Mouse (Mus musculus): Measurements from ENCODE around the gene Prph2. TPM values are rescaled to one million over a fixed set of nuclear protein-coding genes. Genes with fewer than 3 reads are reported as not detected.

Prph2 gene
- not detected for polyA plus RNA-seq (2017; shearing (Covaris generic))

GRCm38 (mm10) chr17:46910186-46910585, at the start of gene Prph2:
Prph2 (plus strand) TSS chr17:46910459.
- ATAC-seq, result no peak

DNA sequence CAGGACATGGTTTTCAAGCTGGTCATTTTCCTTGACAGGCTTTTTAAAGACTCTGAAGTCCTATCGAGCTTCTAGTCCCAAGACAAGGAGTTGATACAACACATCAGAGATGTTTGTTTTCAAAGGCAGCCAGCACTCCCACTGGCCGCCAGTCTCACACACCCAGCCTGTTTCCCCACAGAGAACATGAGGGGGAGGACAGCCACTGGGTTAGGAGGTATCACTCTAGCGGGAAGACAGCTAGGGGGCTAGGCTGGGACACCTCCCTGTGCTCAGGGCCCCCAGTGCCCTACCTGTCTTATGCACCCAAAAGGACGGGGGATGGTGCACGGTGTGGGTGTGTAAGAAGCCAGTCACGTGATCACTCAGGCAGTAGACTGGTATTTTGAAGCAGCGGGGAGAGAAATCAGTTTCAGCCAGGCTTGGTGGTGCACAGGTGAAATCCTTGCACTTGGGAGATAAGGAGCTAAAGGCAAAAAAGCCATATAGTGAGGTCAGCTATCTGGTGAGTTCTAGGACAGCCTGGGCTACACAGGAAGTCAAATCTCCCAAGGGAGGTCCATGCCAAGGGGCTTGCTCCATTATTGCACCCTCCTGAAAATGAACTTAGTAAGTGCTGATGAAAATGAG, 45.6 kb upstream of the Prph2 start:
- no peak for ATAC-seq

GRCm38 (mm10) chr17:46866836-46867235, 43.4 kb upstream of the Prph2 start:
- ATAC-seq, result no peak

DNA sequence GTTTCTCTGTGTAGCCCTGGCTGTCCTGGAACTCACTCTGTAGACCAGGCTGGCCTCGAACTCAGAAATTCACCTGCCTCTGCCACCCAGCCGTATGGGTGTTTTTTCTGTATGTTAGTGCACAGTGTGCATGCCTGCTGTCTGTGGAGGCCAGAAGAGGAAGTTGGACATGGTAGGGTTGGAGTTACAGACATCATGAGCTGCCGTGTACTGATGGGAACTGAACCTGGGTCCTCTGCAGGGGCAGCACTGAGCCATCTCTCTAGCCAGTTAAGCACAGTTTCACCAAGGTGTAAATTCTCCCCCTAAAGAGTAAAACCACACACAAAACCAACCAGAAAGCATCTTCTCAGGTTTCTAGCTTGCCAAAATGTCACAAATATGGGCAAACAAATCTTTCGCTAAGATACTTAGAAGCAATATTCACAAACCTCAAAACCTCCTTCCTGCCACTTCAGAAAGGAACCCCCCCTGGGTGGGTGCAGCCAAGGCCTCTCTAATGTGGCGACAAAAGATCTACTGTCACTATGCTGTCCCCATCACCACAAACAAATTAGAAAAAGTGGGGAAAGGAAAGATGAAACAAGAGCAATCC, 40.0 kb upstream of the Prph2 start:
- ATAC-seq, result peak; percentile 83

DNA sequence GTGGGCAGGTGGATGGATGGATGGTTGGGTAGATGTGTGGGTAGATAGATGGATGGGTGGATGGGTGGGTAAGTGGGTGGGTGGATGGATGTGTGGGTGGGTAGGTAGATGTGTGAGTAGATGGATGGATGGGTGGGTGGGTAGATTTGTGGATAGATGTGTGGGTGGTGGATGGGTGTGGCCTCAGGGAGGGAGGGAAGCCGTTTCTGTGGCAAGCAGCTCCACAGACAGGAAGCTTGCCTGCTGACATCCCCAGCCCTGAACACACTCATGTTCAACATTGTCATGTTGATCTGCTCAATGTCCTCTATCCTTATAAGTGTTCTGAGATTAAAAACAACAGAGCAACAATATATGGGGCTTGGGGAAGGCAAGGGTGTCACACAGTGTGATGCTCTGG, 39.3 kb upstream of the Prph2 start:
- peak; percentile 78 for ATAC-seq

DNA sequence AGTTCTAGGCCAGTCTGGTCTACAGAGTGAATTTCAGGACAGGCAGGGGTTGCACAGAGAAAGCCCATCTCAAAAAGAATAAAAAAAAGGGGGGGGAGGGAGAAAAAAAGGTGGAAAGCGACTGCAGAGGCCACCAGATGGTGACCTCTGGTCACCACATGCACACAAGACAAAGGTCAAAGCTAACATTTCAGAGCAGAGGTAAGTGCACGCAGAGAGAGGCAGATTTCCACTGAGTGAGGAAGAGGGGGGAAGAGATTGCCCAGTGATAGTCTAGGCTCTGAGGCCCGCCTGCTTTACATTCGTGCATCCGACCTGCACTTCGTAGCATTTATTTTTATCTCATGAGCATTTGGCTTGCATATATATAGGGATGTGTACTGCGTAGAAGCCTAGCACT, 37.5 kb upstream of the Prph2 start:
- ATAC-seq, result no peak

DNA sequence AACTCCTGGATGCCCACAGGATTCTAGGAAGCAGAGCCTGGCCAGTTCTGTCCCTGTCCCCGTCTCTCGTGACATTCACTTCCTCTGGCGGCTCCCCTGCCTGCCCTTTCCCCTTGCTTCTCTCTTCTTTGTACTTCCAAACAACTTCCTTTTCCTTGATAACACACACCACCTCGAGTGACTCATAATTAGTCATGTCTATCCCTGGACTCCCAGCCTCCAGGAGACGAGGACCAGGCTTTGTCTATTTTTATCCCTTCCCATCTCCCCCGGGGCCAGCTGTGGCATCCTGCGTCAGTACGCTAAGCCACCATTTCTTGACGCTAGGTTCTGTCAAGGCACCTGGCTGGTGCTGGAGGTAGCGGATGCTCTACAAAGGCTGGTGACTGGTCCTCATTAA, 36.1 kb upstream of the Prph2 start:
- no peak for ATAC-seq

DNA sequence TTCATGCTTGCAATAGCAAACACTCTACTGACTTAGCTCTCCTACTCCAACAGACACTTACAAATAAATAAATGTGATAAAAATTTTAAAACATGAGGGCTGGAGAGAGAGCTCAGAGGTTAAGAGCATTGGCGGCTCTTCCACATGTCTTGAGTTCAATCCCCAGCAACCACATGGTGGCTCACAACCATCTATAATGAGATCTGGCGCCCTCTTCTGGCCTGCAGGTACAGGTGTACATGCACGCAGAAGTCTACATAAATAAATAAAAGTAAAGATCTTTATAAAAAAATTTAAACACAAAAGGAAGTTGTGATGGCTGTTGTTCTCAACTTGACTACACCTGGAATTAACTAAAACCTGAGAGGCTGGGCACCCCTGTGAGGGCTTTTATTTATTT, 34.6 kb upstream of the Prph2 start:
- ATAC-seq, result no peak

- no peak for ATAC-seq
Observed at GRCm38 (mm10) chr17:46876371-46876950, 33.8 kb upstream of the Prph2 start.

DNA sequence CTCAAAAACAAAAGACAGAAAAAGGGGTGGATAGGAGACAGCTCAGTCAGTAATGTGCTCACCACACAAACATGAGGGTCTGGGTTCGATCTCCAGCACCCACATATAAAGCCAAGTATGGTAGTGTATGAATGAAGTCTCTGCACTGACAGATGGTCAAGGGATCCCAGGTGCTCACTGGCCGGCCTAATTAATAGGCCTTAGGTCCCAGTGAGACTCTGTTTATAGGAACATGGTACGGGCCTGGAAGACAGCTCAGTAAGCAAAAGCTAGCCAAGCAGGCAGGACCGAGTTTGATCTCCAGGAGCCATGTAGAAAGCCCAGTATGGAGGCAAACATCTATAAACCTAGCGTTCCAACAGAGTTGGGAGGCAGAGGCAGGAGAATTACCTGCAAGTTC, 33.2 kb upstream of the Prph2 start:
- no peak for ATAC-seq

DNA sequence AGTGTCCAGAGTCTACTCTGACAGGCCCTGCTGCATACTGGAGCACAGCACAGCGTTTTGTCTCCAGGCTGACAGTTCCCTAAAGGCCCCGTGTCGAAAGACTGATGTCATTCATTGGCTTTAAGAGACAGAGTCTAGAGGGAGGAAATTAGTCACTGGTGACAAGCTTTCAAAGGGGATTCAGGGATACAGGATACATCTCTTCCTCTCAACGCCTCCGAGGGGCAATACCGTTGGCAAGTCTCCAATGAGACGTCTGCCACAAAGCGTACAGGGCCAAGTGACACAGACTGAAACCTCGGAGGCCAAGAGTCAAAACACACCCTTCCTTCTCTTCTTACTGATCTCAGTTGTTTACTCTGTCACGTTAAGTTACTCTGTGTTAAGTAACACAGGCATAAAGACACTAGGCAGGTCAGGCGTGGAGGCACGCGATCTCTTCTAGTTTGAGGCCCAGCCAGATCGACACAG, 30.4 kb upstream of the Prph2 start:
- peak; percentile 87 for ATAC-seq

DNA sequence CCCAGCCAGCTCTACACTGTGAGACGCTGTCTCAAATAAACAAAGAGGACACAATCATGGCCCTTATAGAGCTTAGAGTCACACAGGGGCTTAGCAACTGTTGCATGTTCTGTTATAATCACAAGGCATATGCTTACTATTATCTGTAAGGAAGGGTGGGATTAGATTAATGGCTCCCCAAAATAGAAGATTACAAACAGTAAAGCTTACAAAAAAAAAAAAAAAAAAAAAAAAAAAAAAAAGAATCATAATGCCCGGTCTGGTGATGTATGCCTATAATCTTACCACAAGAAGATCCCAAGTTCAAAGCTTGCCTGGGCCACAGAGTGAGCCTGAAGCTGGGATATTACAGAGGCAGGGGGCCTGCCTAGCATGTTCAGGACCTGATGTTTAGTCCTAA, 29.9 kb upstream of the Prph2 start:
- ATAC-seq, result no peak

GRCm38 (mm10) chr17:46881728-46882127, 28.5 kb upstream of the Prph2 start:
- no peak for ATAC-seq

DNA sequence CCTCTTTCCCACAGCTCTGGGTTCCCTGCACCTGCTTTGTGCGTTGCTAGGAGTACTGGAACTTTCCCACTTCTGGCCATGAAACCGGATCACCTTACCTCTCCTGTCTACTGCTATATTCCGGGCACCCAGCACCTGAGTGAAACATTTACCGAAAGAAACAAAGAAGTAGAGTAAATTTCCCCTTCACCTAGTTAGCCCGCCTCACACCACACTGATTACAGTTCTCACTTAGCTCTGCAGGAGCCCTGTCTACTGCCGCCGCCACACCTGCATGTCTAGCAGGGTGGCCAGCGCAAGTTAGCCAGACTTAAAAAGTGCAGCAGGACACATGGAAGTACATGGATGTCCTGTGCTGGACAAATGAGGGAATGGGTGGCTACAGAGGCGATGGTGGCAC, 27.2 kb upstream of the Prph2 start:
- ATAC-seq, result no peak

- ATAC-seq, result no peak
Observed at GRCm38 (mm10) chr17:46884766-46885165, 25.5 kb upstream of the Prph2 start.

DNA sequence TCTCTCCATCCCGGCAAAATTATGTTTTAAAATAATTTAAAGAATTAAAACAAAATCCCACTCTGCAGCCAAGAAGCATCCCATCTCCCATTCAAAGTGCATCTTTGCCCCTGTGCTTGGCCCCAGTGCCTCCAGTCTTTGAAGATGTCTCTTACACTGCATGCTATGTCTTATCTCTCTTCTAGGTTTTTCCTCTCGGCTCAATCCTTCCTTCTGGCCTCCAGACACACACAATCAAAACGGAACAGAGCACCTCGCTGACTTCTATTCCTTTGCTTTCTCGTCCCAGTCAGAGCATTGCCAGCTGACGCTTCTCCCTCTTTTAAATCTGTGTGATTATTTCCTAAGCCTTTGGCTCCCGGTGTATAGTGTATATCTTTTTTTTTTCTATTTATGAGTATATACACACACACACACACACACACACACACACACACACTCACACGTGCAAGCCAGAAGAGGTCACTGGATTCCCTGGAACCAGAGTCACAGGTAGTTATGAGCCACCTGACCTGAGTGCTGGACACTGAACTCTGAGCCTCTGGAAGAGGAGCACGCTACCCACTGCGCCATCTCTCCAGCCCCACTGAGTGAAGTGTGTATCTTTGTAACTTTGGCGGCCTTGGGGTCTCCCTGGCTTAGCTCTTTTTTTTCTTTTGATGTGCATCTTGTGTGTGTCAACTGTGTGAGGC, 24.9 kb upstream of the Prph2 start:
- ATAC-seq, result no peak

DNA sequence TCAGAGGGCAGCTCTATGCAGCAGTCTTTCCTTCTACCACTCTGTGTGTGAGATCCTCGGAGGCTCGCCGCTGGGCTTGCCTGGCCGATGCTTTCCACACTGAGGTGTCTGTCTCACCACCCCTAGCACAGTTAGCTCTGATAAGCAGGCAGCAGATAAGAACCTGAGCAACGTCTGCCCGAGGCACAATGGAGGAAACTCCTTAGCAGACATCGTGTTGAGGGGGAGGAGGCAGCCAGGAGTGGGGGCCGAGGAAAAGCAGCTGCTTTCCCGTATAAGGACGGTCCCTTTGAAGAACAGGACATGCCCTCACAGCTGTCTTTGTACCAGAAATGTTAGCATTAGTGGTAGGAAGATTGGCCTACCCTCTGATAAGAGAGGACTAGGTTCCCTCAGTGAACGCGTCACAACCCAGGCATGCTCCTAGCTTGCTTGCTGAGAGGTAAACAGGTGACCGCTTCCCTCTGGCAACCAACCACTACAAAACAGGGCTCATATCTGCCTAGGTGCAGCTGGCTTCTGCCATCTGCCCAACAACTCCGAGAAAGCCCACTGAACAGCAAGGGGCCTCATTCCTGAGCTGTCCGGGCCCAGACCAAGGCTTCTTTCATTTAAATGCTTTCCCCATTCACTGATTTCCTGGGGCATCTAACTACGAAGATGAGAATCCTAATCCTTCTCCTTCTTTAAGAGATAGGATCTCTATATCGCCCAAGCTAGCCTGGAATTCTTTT, 24.2 kb upstream of the Prph2 start:
- no peak for ATAC-seq

DNA sequence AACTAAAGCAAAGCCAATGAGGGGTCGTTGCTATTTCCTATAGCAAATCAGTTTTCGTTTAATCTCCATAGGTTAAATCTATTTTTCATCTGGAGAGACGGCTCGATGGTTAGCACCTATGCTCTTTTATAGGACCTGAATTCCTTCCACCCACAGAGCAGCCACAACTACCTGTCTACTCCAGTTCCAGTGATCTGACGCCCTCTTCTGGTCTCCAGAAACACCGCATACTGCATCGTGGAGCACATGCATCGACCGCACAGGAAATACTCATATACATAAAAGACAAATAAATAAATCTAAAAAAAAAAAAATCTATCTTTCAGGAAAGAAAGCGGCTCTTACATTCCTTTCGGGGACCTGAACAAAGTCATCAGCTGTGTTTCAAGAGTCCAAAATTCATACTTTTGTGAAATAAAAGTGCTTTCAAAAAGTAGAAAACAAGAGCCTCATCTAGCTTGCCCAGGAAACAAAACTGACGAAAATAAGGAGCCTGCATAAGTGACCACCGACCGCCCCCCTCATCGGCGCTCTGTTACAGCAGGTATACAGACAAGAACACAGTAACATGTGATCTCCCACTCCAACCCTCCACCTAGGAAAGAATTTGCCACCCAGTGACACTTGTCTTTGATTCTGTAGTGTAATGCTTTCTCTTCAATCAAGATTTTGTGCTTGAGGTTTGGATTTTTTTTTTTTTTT, 21.6 kb upstream of the Prph2 start:
- peak; percentile 18 for ATAC-seq

DNA sequence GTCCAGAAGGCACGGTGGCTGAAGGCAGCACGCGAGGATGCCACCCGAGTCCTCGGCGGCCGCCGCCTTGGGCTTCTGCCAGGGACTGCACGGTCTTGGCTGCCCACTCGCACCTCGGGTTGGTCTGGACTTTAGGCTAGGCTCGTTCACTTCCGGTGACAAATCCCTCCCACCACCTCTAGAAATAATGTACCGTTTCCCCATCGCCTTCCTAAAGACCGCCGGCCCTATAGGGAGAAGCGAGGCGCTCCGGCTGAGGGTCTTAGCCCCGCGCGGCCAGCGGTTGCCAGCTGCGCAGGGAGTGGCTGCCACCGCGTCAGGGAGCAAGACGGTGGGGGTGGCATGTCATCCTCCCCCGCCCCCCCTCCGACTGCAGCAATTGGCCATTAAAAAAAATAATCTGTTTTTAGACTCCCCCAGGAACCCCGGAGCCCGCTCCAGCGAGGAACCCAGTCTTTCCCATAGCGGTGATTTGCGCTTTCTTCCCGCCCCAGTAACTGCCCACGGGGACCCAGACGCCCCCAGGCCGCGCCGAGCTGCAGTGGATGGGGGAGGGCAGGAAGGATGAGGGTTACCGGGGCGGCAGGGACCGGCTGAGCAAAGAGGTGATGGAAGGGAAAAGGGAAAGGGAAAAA, 20.7 kb upstream of the Prph2 start:
- peak; percentile 11 for ATAC-seq

DNA sequence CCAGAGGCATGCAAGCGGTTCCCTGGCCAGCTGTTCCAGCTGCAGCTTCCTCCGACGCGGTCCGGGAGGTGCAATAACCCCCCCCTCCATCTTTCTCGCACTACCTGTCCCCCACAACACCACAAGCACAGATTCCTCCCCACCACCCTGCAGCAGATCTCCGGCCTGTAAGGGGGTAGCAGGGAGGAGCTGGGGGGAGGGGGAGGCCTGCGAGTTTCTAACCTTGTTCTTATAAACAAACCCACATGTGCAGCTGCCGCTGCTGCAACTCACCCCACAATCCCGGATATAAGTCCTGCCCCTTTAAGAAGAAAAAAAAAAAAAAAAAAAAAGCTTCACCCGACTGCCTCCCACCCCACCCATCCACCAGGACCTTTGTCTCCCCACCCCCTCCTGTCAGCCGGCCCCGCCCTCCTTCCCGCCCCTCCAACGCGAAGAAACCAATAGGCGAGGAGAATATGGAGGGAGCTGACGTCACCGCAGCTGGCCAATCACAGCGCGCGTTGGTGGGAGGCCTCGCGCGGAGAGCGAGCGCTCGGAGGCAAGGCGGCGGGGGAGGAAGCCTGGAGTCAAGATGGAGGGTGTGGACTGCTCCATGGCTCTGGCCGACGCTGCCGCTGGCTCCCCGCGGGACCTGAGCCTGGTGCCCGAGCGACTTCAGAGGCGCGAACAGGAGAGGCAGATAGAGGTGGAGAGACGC, 20.0 kb upstream of the Prph2 start, which contains the start of gene Tbcc:
Gene Tbcc, plus strand, starts transcription at position 569 of the 700 bp plus-strand sequence.
- peak; percentile 92 for ATAC-seq
